In genomic region chr5:77211236-77211635, GRCm38 (mm10) we compare ENCODE assay signal across 9 mouse cellular contexts. TPM values are rescaled to one million over a fixed set of nuclear protein-coding genes. Genes with fewer than 3 reads are reported as not detected.
DNase-seq lines count a peak whose midpoint lies in the region; ATAC-seq and TF ChIP-seq lines count a peak whose summit lies in the region.
"Had no signal": no experiment of that assay in that cellular context is flagged by ENCODE, and none has a peak within 500 bp of the region (broad histone marks: within the 10 kb centered on the region; RNA-seq: fewer than 3 reads in every experiment).

Spink2 (minus strand) TSS chr5:77211471.

- no peak for TF ChIP-seq POLR2A in thymus, adult 2 months (IDR thresholded peaks at IDR 0.05; ENCODE audit: control insufficient read depth, extremely low read depth, insufficient read depth, low read length, poor library complexity)

- H3K4me3 ChIP-seq in thymus, adult 2 months (ENCODE audit: control insufficient read depth, insufficient read depth, low read length), result no peak within 1 kb of the TSS
- H3K4me3 ChIP-seq in forebrain, embryonic 14.5 days (ENCODE audit: low read depth, low read length), result peak within 1 kb of the TSS; percentile 6; the same call in 1 of the 2 replicates
- peak within 1 kb of the TSS; percentile 19 for H3K4me3 ChIP-seq in hindbrain, embryonic 15.5 days
- peak within 1 kb of the TSS; percentile 30 for H3K4me3 ChIP-seq in neural tube, embryonic 15.5 days (replicated peaks)

- no peaks in the 10 kb centered on the region for H3K9me3 ChIP-seq in forebrain, embryonic 14.5 days (replicated peaks; ENCODE audit: control insufficient read depth, low read length)
- no peaks in the 10 kb centered on the region for H3K9me3 ChIP-seq in hindbrain, embryonic 15.5 days
- no peaks in the 10 kb centered on the region for H3K9me3 ChIP-seq in neural tube, embryonic 15.5 days (replicated peaks)

- H3K27ac ChIP-seq in thymus, adult 2 months (ENCODE audit: control insufficient read depth, insufficient read depth, low read length), result no peak within 1 kb of the TSS
- no peak within 1 kb of the TSS for H3K27ac ChIP-seq in forebrain, embryonic 14.5 days (ENCODE audit: low read depth, low read length)
- no peak within 1 kb of the TSS for H3K27ac ChIP-seq in hindbrain, embryonic 15.5 days (replicated peaks)
- H3K27ac ChIP-seq in neural tube, embryonic 15.5 days (replicated peaks), result no peak within 1 kb of the TSS

- H3K36me3 ChIP-seq in thymus, adult 2 months (ENCODE audit: control insufficient read depth, insufficient read depth, low read length), result no peaks in the 10 kb centered on the region
- no peaks in the 10 kb centered on the region for H3K36me3 ChIP-seq in forebrain, embryonic 14.5 days (ENCODE audit: control insufficient read depth, insufficient read depth, low read length)
- no peaks in the 10 kb centered on the region for H3K36me3 ChIP-seq in hindbrain, embryonic 15.5 days
- no peaks in the 10 kb centered on the region for H3K36me3 ChIP-seq in neural tube, embryonic 15.5 days

- peaks cover 30% of the 10 kb centered on the region for H3K4me1 ChIP-seq in thymus, adult 2 months (replicated peaks; ENCODE audit: control insufficient read depth, insufficient read depth, low read length)
- H3K4me1 ChIP-seq in forebrain, embryonic 14.5 days (ENCODE audit: control insufficient read depth, insufficient read depth, low read length), result no peaks in the 10 kb centered on the region; the same call in 1 of the 2 replicates
- H3K4me1 ChIP-seq in hindbrain, embryonic 15.5 days (replicated peaks), result peaks cover 5% of the 10 kb centered on the region; the same call in 1 of the 2 replicates
- peaks cover 6% of the 10 kb centered on the region for H3K4me1 ChIP-seq in neural tube, embryonic 15.5 days

- ATAC-seq in forebrain, embryonic 14.5 days, result peak; percentile 57; the same call in 1 of the 2 replicates
- ATAC-seq in hindbrain, embryonic 15.5 days (ENCODE audit: low FRiP score, low read depth), result no peak
- no peak for ATAC-seq in neural tube, embryonic 15.5 days (ENCODE audit: low FRiP score)

- peak; percentile 11 for DNase-seq in thymus, adult 2 months
- DNase-seq in thymus, postnatal 0 days (ENCODE audit: low spot score), result no peak
- DNase-seq in forebrain, embryonic 14.5 days (ENCODE audit: low spot score), result peak; percentile 7
- DNase-seq in lung, adult 18-20 months, result peak; percentile 18 to 51
- no peak for DNase-seq in right cerebral cortex, adult 18-20 months
- no peak for DNase-seq in left cerebral cortex, adult 8-10 months (ENCODE audit: low spot score in 2 of 2)

- peak within 1 kb of the TSS; percentile 35; the same call in 1 of the 2 replicates for H3K9ac ChIP-seq in forebrain, embryonic 14.5 days (ENCODE audit: low read length)
- no peak within 1 kb of the TSS for H3K9ac ChIP-seq in hindbrain, embryonic 15.5 days
- H3K9ac ChIP-seq in neural tube, embryonic 15.5 days (replicated peaks), result 0 out of 2 replicates have a peak within 1 kb of the TSS, but pooled peaks have one; percentile 23

- peak within 1 kb of the TSS; percentile 43 for H3K4me2 ChIP-seq in forebrain, embryonic 14.5 days (ENCODE audit: low read length)
- H3K4me2 ChIP-seq in hindbrain, embryonic 15.5 days, result peak within 1 kb of the TSS; percentile 54
- H3K4me2 ChIP-seq in neural tube, embryonic 15.5 days, result peak within 1 kb of the TSS; percentile 61

- no peak for TF ChIP-seq CTCF in thymus, adult 2 months (IDR thresholded peaks at IDR 0.05; ENCODE audit: borderline replicate concordance, control insufficient read depth, extremely low read depth, insufficient read depth, low read length, poor library complexity)

- WGBS in thymus, adult 2 months, result 11% methylated on average over 18 of the region's 18 CpGs
- 8% methylated on average over 18 of the region's 18 CpGs for WGBS in forebrain, embryonic 14.5 days
- 5% methylated on average over 17 of the region's 18 CpGs for WGBS in hindbrain, embryonic 15.5 days
- WGBS in neural tube, embryonic 15.5 days, result 6% methylated on average over 16 of the region's 18 CpGs

- no peaks in the 10 kb centered on the region for H3K27me3 ChIP-seq in thymus, adult 2 months (ENCODE audit: control insufficient read depth, insufficient read depth, low read length)
- no peaks in the 10 kb centered on the region for H3K27me3 ChIP-seq in forebrain, embryonic 14.5 days (replicated peaks; ENCODE audit: control insufficient read depth, insufficient read depth, low read length)
- H3K27me3 ChIP-seq in hindbrain, embryonic 15.5 days, result no peaks in the 10 kb centered on the region
- H3K27me3 ChIP-seq in neural tube, embryonic 15.5 days (replicated peaks), result no peaks in the 10 kb centered on the region

RNA-seq across cellular contexts. Expression of gene Spink2, which starts in this region (rescaled TPM):
- 0.33 and 1.3 TPM in 2 replicates for polyA plus RNA-seq in thymus, adult 2 months (2012; rRNA removed)
- 1.3 and 1.4 TPM in 2 replicates for polyA plus RNA-seq in thymus, postnatal 0 days (2015; fragmentation: Nextera tagmentation; extraction: Ambion mirVana)
- polyA plus RNA-seq in forebrain, embryonic 14.5 days (2014; fragmentation: Nextera tagmentation; extraction: Ambion mirVana), result 0.75 and 0.99 TPM in 2 replicates
- polyA plus RNA-seq in hindbrain, embryonic 15.5 days (2015; fragmentation: Nextera tagmentation; extraction: Ambion mirVana), result 0.90 and 1.3 TPM in 2 replicates
- 2.9 and 3.2 TPM in 2 replicates for polyA plus RNA-seq in neural tube, embryonic 15.5 days (2015; fragmentation: Nextera tagmentation; extraction: Ambion mirVana)
- not detected for total RNA-seq in left cerebral cortex, adult 8-10 months (2022)
- total RNA-seq: liver, adult 2 months had no signal
- polyA plus RNA-seq: liver, adult 2 months had no signal

Comparison
In these comparisons a context has a peak if more than half of its experiments do, and no peak if none do; other contexts are left out.
1. DNase-seq: peak in thymus, adult 2 months (single experiment) and lung, adult 18-20 months (2 of 2); none in thymus, postnatal 0 days (single experiment), right cerebral cortex, adult 18-20 months (single experiment) and left cerebral cortex, adult 8-10 months (0 of 2).
2. Peak in DNase-seq, ATAC-seq, H3K4me3 ChIP-seq, H3K9ac ChIP-seq and H3K4me2 ChIP-seq in forebrain, embryonic 14.5 days; RNA of the gene not detected or under 1 TPM.
3. Peak in every context shown above with its lines, with median percentiles within 50 percentile points of each other: H3K4me2 ChIP-seq.